Mouse (Mus musculus): Measurements from ENCODE around the gene Nudt17. TPM values are rescaled to one million over a fixed set of nuclear protein-coding genes. Genes with fewer than 3 reads are reported as not detected.
"Not testable (repeated sequence)": the region's sequence is repeated elsewhere in the genome, so short reads cannot be mapped to it uniquely, and the experiment has no call there.

Nudt17 gene
- polyA plus RNA-seq (2012): 0.05 and 0.06 TPM in 2 replicates

DNA sequence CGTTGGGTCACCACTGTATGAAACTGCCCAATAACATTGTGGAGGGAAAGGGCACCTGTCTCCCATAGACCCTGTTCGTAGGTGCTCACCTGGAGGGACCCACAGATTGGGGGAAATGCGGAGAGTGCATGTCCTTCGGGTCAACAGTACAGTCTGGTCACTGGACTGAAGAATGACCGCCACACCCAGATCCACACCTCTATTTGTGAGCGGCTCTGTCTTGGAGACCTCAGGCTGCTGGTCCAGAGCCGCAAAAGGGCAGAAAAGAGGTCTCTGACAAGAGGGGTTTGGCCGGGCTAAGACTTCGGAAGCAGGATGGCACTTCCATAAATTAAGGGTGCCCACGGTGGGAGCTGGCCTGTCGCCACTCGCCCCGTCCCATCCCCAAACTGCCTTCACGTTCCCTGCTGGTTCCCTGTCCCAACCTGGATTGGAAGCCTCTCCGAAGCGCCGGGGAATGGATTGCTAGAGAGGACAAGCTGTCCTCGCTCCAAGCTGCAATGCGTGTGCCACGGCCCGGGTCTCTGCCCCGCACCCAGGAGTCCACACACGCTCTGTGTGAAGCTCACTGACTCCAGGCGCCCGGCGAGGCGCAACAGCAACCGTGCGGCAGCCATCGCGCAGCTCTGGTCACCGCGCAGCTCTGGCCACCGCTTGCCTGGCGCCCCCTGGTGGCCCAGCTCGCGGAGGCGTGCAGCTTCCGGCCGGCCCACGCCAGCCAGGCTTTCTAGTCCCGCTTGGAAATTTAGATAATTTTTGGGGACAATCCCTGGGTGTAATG lies at the start of gene Nudt17:
TSS of gene Nudt17 (minus strand) at position 660 of the 781 bp plus-strand sequence.
- H3K36me3 ChIP-seq (ENCODE audit: control insufficient read depth): peaks cover 52% of the 10 kb centered on the region
- no peaks in the 10 kb centered on the region for H3K9me3 ChIP-seq (ENCODE audit: control insufficient read depth, low read length)
- peaks cover 11% of the 10 kb centered on the region for H3K4me1 ChIP-seq (ENCODE audit: control insufficient read depth)
- H3K4me3 ChIP-seq (replicated peaks): peak within 1 kb of the TSS; percentile 51
- TF ChIP-seq TAL1 (IDR thresholded peaks at IDR 0.05; ENCODE audit: low read length) (no peak), GATA1 (IDR thresholded peaks at IDR 0.05; ENCODE audit: low read length) (no peak)
- peaks cover 17% of the 10 kb centered on the region for H3K27me3 ChIP-seq (ENCODE audit: control insufficient read depth)

DNA sequence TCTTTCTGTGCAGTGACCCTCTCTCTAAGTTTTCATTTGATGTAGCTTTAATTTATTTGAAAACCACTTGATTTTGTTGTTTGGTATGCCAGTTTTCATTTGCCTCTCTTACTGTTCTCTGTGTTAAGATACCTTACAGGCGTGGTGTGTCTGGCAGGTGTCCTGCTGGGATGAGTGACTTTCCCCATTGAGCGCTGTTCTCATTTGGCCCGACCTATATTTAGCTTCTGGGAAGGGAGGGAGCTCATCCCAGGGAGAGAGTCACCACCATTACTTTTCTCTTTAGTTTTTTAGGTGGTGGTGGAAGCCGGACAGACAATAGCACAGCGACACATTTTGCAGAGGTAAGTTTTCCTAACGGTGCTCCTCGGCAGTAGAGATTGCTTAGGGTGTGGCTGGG lies 49.3 kb upstream of the Nudt17 start:
- no peak for TF ChIP-seq TAL1 (IDR thresholded peaks at IDR 0.05; ENCODE audit: low read length)
- no peak for TF ChIP-seq GATA1 (IDR thresholded peaks at IDR 0.05; ENCODE audit: low read length)
- Histone ChIP-seq H3K4me1 (ENCODE audit: control insufficient read depth) (peaks cover 2% of the 10 kb centered on the region; the same call in 1 of the 2 replicates), H3K4me3 (replicated peaks) (no peak overlapping the region), H3K36me3 (ENCODE audit: control insufficient read depth) (peaks cover 2% of the 10 kb centered on the region; the same call in 1 of the 2 replicates), H3K27me3 (ENCODE audit: control insufficient read depth) (no peaks in the 10 kb centered on the region), H3K9me3 (ENCODE audit: control insufficient read depth, low read length) (no peaks in the 10 kb centered on the region)

DNA sequence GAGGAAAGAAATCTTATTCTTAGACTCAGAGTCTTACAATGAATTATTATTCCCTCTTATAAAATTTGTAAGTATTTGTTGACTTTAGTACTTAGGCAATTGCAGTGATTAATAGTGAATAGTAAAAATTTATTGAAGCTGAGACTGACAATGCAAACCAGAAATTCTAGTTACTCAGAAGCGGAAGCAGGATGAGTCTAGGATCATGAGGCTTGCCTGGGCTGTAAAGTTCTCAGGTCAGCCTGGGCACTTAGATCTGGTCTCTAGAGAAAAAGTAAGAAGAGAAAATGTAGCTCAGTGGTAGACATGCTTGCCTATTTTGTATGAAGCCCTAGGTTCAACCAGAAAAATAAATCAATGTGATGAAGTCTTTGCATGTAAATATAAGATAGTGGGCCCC lies 47.6 kb upstream of the Nudt17 start:
- H3K27me3 ChIP-seq (ENCODE audit: control insufficient read depth): no peaks in the 10 kb centered on the region
- H3K9me3 ChIP-seq (ENCODE audit: control insufficient read depth, low read length): no peaks in the 10 kb centered on the region
- H3K4me1 ChIP-seq (ENCODE audit: control insufficient read depth): peaks cover 2% of the 10 kb centered on the region; the same call in 1 of the 2 replicates
- TF ChIP-seq GATA1 (IDR thresholded peaks at IDR 0.05; ENCODE audit: low read length) (no peak), TAL1 (IDR thresholded peaks at IDR 0.05; ENCODE audit: low read length) (no peak)
- H3K36me3 ChIP-seq (ENCODE audit: control insufficient read depth): peaks cover 2% of the 10 kb centered on the region; the same call in 1 of the 2 replicates
- H3K4me3 ChIP-seq (replicated peaks): no peak overlapping the region

DNA sequence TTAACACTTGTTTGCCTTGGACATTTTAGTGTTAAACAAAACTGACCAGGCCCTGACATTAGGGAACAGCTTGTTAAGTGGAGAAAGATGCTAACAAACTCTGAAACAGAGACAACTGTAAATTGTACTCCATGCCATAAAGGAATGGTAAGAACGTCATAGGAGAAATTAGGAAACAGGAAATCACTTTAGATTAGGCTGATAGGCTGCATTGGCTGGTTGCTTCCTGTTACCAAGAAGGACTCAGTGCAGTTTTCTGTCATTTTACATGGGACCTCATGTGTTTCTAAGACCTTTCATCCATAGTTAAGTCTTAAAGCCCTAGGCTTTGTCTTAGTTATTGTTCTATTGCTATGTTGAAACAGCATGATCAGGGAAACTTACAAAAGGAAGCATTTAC lies 38.5 kb upstream of the Nudt17 start:
- Histone ChIP-seq H3K9me3 (ENCODE audit: control insufficient read depth, low read length) (no peaks in the 10 kb centered on the region), H3K36me3 (ENCODE audit: control insufficient read depth) (no peaks in the 10 kb centered on the region), H3K4me3 (replicated peaks) (no peak overlapping the region), H3K4me1 (ENCODE audit: control insufficient read depth) (no peaks in the 10 kb centered on the region), H3K27me3 (ENCODE audit: control insufficient read depth) (no peaks in the 10 kb centered on the region)
- TF ChIP-seq TAL1 (IDR thresholded peaks at IDR 0.05; ENCODE audit: low read length) (no peak), GATA1 (IDR thresholded peaks at IDR 0.05; ENCODE audit: low read length) (no peak)

DNA sequence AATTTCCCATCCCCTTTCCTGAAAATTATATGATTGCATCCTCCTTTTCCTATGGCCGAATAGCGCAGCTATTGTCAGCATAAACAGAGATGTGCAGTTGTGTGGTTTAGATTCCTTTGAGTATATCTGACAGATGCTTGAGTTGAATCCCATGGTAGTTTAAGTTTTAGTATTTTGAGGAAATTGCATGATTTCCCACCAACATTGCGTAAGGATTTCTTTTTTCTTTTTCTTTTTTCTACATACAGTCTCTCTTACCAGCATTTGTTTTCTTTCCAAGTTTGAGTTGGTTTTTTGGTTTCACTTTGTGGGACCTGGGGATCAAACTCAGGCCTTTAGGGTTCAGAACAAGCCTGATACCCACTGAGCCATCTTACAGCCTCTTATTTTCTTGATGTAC lies 36.0 kb upstream of the Nudt17 start:
- H3K4me1 ChIP-seq (ENCODE audit: control insufficient read depth): no peaks in the 10 kb centered on the region
- H3K27me3 ChIP-seq (ENCODE audit: control insufficient read depth): no peaks in the 10 kb centered on the region
- H3K36me3 ChIP-seq (ENCODE audit: control insufficient read depth): 0 out of 2 replicates have a peak, but pooled peaks cover 2% of the 10 kb centered on the region
- H3K9me3 ChIP-seq (ENCODE audit: control insufficient read depth, low read length): no peaks in the 10 kb centered on the region
- TF ChIP-seq TAL1 (IDR thresholded peaks at IDR 0.05; ENCODE audit: low read length) (no peak), GATA1 (IDR thresholded peaks at IDR 0.05; ENCODE audit: low read length) (no peak)
- no peak overlapping the region for H3K4me3 ChIP-seq (replicated peaks)

DNA sequence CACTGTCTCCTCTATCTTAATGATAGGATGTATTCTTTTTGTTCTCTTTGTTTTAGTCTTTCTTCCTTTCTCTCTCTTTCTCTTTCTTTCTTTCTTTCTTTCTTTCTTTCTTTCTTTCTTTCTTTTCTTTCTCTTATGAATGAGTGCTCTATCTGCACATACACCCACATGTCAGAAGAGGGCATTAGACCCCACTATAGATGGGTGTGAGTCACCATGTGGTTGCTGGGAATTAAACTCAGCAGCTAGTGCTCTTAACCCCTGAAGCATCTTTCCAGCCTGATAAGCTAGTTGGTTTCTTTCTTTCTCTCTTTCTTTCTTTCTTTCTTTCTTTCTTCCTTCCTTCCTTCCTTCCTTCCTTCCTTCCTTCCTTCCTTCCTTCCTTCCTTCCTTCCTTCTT lies 31.9 kb upstream of the Nudt17 start:
- not testable (repeated sequence) for H3K4me3 ChIP-seq (replicated peaks); H3K36me3 ChIP-seq (ENCODE audit: control insufficient read depth); H3K4me1 ChIP-seq (ENCODE audit: control insufficient read depth); H3K27me3 ChIP-seq (ENCODE audit: control insufficient read depth); H3K9me3 ChIP-seq (ENCODE audit: control insufficient read depth, low read length)

DNA sequence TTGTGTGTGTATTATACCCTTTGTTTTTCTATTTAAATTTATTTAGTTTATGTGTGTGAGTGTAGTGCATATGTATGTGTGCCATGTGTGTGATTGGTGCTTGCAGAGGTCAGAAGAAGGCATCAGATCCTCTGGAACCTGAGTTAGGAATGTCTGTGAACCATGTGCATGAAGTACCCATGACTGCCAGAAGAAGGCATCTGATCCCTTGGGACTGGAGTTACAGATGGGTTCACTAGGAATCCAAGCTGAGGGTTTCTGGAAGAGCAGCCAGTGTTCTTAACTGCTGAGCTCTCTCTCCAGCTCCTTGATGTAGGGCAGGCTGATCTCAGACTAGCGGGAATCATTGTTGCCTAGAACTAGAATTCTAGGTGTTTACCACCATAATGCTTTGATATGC lies 29.6 kb upstream of the Nudt17 start:
- H3K4me3 ChIP-seq (replicated peaks): no peak overlapping the region
- H3K36me3 ChIP-seq (ENCODE audit: control insufficient read depth): 0 out of 2 replicates have a peak, but pooled peaks cover 2% of the 10 kb centered on the region
- no peaks in the 10 kb centered on the region for H3K9me3 ChIP-seq (ENCODE audit: control insufficient read depth, low read length)
- no peaks in the 10 kb centered on the region for H3K4me1 ChIP-seq (ENCODE audit: control insufficient read depth)
- TF ChIP-seq GATA1 (IDR thresholded peaks at IDR 0.05; ENCODE audit: low read length) (no peak), TAL1 (IDR thresholded peaks at IDR 0.05; ENCODE audit: low read length) (no peak)
- no peaks in the 10 kb centered on the region for H3K27me3 ChIP-seq (ENCODE audit: control insufficient read depth)

DNA sequence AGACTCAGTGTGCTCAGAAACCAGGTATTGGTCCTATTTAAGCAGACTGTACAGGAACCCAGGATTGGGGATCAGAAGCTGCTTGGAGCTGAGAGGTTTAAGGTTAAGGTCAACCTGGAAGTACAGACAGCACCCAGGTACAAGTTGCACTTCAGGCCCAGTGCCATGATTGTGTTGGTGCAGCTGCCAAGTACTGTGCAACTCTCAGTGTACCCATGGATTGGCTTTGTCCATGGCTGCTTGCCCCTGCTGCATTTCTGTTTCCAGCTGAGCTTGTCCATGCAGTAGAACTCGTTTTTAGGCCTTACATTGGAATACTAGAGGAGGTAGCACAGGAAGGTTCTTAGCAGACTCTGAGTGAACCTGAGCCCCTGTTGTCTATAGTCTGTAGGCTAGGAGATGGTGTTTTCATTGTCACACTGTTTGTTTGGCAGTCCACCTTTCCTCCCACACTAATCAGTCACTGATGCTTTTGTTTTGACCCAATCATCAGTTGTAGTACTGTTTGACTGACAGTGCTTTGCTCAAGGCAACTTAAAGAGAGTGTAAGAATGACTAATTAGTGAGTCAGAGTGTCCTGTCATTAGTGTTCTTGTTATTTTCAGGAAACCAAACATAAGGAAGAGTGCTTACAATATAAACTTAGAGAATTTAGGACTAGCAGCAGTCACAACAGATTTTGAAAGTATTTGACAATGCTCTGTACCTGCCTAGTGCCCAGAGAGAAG lies 28.8 kb upstream of the Nudt17 start:
- H3K27me3 ChIP-seq (ENCODE audit: control insufficient read depth): no peaks in the 10 kb centered on the region
- no peak overlapping the region for H3K4me3 ChIP-seq (replicated peaks)
- TF ChIP-seq GATA1 (IDR thresholded peaks at IDR 0.05; ENCODE audit: low read length): no peak
- TF ChIP-seq TAL1 (IDR thresholded peaks at IDR 0.05; ENCODE audit: low read length): no peak
- 0 out of 2 replicates have a peak, but pooled peaks cover 2% of the 10 kb centered on the region for H3K36me3 ChIP-seq (ENCODE audit: control insufficient read depth)
- no peaks in the 10 kb centered on the region for H3K4me1 ChIP-seq (ENCODE audit: control insufficient read depth)
- H3K9me3 ChIP-seq (ENCODE audit: control insufficient read depth, low read length): no peaks in the 10 kb centered on the region

DNA sequence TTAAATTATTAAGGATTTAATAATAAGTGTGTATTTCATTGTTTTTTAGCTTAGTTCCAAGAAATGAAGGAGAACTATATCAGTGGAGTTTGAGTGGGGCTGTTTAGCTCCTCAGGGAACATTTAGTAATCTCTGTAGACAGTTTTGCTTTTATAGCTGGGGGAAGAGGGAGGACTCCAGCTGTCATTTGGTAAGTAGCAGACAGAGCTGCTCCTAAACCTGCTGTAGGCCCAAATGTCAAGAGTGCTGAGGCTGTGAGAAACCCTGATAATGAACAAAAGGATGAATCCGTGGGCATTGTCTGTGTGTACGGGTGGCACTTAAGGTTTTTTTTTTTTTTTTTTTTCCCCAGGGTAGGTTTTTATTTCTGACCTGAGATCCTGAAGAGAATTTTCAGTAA lies 26.8 kb upstream of the Nudt17 start:
- H3K4me1 ChIP-seq (ENCODE audit: control insufficient read depth): peaks cover 6% of the 10 kb centered on the region
- H3K36me3 ChIP-seq (ENCODE audit: control insufficient read depth): no peaks in the 10 kb centered on the region
- no peak overlapping the region for H3K4me3 ChIP-seq (replicated peaks)
- no peaks in the 10 kb centered on the region for H3K27me3 ChIP-seq (ENCODE audit: control insufficient read depth)
- no peaks in the 10 kb centered on the region for H3K9me3 ChIP-seq (ENCODE audit: control insufficient read depth, low read length)
- TF ChIP-seq TAL1 (IDR thresholded peaks at IDR 0.05; ENCODE audit: low read length) (no peak), GATA1 (IDR thresholded peaks at IDR 0.05; ENCODE audit: low read length) (no peak)
